Mouse (Mus musculus) spleen, adult 2 months (tissue): ENCODE data around the gene Dhx40.

Source experiments
- CTCF ChIP-seq: fragments of 200-500 bp; IDR thresholded peaks from 2 replicates; pipeline ENCODE4 v1.5.1; 2011; ENCODE audit warnings: mild to moderate bottlenecking, inconsistent platforms; ENCODE audit not compliant: insufficient read depth, insufficient read length, insufficient replicate concordance; ENCODE audit errors: extremely low read depth
- POLR2A ChIP-seq: fragments of 200-500 bp; IDR thresholded peaks from 2 replicates; pipeline ENCODE4 v1.6.1; 2011; ENCODE audit warnings: low read depth, low read length, inconsistent platforms

DNA sequence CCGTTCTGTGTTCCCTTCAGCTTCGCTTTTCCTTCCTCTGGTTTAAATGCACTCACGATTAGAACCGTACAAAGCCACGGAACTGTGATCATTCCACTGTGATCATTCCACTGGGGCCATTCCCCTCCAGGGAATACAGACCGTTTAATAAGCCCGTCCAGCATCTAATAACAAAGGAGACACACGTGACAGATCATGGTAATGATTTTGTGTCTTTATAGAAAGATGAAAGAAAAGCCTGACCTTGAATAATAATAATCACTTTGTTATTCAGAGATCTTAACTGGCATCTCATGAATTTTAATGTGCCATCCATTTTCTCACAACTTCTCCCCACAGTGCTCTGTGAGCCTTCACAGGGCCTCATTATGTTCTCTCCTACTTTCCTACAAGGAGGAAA is 12.0 kb upstream of the Dhx40 start:
- TF ChIP-seq CTCF (no peak), POLR2A (no peak)
